Mouse (Mus musculus): ENCODE measurements around the gene Arnt.

DNA sequence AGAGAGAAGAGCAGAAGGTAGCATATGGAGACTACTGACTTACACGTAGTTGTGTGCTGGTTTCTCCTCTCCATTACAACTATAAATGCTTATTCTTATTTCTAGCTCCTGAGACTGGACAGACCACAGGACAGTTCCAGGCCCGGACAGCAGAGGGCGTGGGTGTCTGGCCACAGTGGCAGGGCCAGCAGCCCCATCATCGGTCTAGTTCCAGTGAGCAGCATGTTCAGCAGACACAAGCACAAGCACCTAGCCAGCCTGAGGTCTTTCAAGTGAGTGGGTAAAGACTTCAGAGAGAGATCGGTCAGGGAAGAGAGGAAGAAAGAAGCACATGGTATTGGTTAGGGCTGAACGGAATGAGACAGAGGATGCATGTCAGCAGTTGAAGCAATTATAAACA is 60.2 kb downstream of the Arnt start:
- TF ChIP-seq EP300 (optimal IDR thresholded peaks at IDR 0.05) (no peak), CTCF (IDR thresholded peaks at IDR 0.05; ENCODE audit: low read depth) (peak; percentile 81)
